Mouse (Mus musculus): Measurements from ENCODE around the gene N4bp2. TPM values are rescaled to one million over a fixed set of nuclear protein-coding genes. Genes with fewer than 3 reads are reported as not detected.

N4bp2 gene
- total RNA-seq, 1 experiment: 23.6 TPM

GRCm38 (mm10) chr5:65863349-65863749 lies 100.0 kb downstream of the N4bp2 start:
- no peaks in the 10 kb centered on the region for H3K36me3 ChIP-seq (ENCODE audit: control insufficient read depth, insufficient read depth, low read length, poor library complexity, severe bottlenecking)
- H3K4me3 ChIP-seq (ENCODE audit: insufficient read depth in 1 of 2, low read depth in 1 of 2, low read length in 2 of 2, poor library complexity in 1 of 2, severe bottlenecking in 1 of 2): no peak overlapping the region
- H3K9me3 ChIP-seq (ENCODE audit: control insufficient read depth, insufficient read depth, low read depth, low read length): no peaks in the 10 kb centered on the region
- no peaks in the 10 kb centered on the region; a peak in 1 of 4 replicates for H3K4me1 ChIP-seq (ENCODE audit: control insufficient read depth in 2 of 2, insufficient read depth in 2 of 2, low read length in 2 of 2, poor library complexity in 1 of 2)
- no peak for TF ChIP-seq ZNF384 (IDR thresholded peaks at IDR 0.05; ENCODE audit: low read depth, low read length)
- TF ChIP-seq HCFC1 (IDR thresholded peaks at IDR 0.05; ENCODE audit: borderline replicate concordance, insufficient read depth, low read length): no peak
- TF ChIP-seq MAFK (IDR thresholded peaks at IDR 0.05; ENCODE audit: insufficient read depth, low read depth, low read length): no peak
- no peak for TF ChIP-seq CHD2 (IDR thresholded peaks at IDR 0.05; ENCODE audit: low read depth, low read length)
- TF ChIP-seq ZC3H11A (IDR thresholded peaks at IDR 0.05; ENCODE audit: borderline replicate concordance, low read depth, low read length): no peak
- in situ Hi-C loops (cut with MboI; ENCODE audit: low sequenced_read_pairs in 2 of 2, unreplicated experiment in 2 of 2): no loop called here
- no peak overlapping the region for H3K9ac ChIP-seq (ENCODE audit: insufficient read depth, low read depth, low read length, poor library complexity, severe bottlenecking)
- no peak overlapping the region for H3K27ac ChIP-seq (ENCODE audit: insufficient read depth, low read depth, low read length, poor library complexity, severe bottlenecking)
- no peak for DNase-seq (ENCODE audit: low read depth, low spot score)

GRCm38 (mm10) chr5:65864486-65864885 lies 101.2 kb downstream of the N4bp2 start:
- Histone ChIP-seq H3K4me3 (ENCODE audit: insufficient read depth in 1 of 2, low read depth in 1 of 2, low read length in 2 of 2, poor library complexity in 1 of 2, severe bottlenecking in 1 of 2) (no peak overlapping the region), H3K9ac (ENCODE audit: insufficient read depth, low read depth, low read length, poor library complexity, severe bottlenecking) (no peak overlapping the region), H3K9me3 (ENCODE audit: control insufficient read depth, insufficient read depth, low read depth, low read length) (no peaks in the 10 kb centered on the region), H3K36me3 (ENCODE audit: control insufficient read depth, insufficient read depth, low read length, poor library complexity, severe bottlenecking) (no peaks in the 10 kb centered on the region), H3K27ac (ENCODE audit: insufficient read depth, low read depth, low read length, poor library complexity, severe bottlenecking) (no peak overlapping the region), H3K4me1 (ENCODE audit: control insufficient read depth in 2 of 2, insufficient read depth in 2 of 2, low read length in 2 of 2, poor library complexity in 1 of 2) (no peaks in the 10 kb centered on the region; a peak in 1 of 4 replicates)
- TF ChIP-seq MAFK (IDR thresholded peaks at IDR 0.05; ENCODE audit: insufficient read depth, low read depth, low read length) (no peak), CHD2 (IDR thresholded peaks at IDR 0.05; ENCODE audit: low read depth, low read length) (no peak)
- in situ Hi-C loops (cut with MboI; ENCODE audit: low sequenced_read_pairs in 2 of 2, unreplicated experiment in 2 of 2): no loop called here
- DNase-seq (ENCODE audit: low read depth, low spot score): no peak

- H3K27ac ChIP-seq (ENCODE audit: insufficient read depth, low read depth, low read length, poor library complexity, severe bottlenecking): no peak overlapping the region
- DNase-seq (ENCODE audit: low read depth, low spot score): no peak
- no peaks in the 10 kb centered on the region for H3K9me3 ChIP-seq (ENCODE audit: control insufficient read depth, insufficient read depth, low read depth, low read length)
- no peak for TF ChIP-seq MAFK (IDR thresholded peaks at IDR 0.05; ENCODE audit: insufficient read depth, low read depth, low read length)
- no peak for TF ChIP-seq ZC3H11A (IDR thresholded peaks at IDR 0.05; ENCODE audit: borderline replicate concordance, low read depth, low read length)
- TF ChIP-seq HCFC1 (IDR thresholded peaks at IDR 0.05; ENCODE audit: borderline replicate concordance, insufficient read depth, low read length): no peak
- TF ChIP-seq ZNF384 (IDR thresholded peaks at IDR 0.05; ENCODE audit: low read depth, low read length): no peak
- no peak for TF ChIP-seq CHD2 (IDR thresholded peaks at IDR 0.05; ENCODE audit: low read depth, low read length)
- no peaks in the 10 kb centered on the region for H3K36me3 ChIP-seq (ENCODE audit: control insufficient read depth, insufficient read depth, low read length, poor library complexity, severe bottlenecking)
- H3K9ac ChIP-seq (ENCODE audit: insufficient read depth, low read depth, low read length, poor library complexity, severe bottlenecking): no peak overlapping the region
- no peak overlapping the region for H3K4me3 ChIP-seq (ENCODE audit: insufficient read depth in 1 of 2, low read depth in 1 of 2, low read length in 2 of 2, poor library complexity in 1 of 2, severe bottlenecking in 1 of 2)
- in situ Hi-C loops (cut with MboI; ENCODE audit: low sequenced_read_pairs in 2 of 2, unreplicated experiment in 2 of 2): no loop called here
- no peaks in the 10 kb centered on the region; a peak in 1 of 4 replicates for H3K4me1 ChIP-seq (ENCODE audit: control insufficient read depth in 2 of 2, insufficient read depth in 2 of 2, low read length in 2 of 2, poor library complexity in 1 of 2)
Measured at GRCm38 (mm10) chr5:65864946-65865345, 101.6 kb downstream of the N4bp2 start.

- no peak overlapping the region for H3K27ac ChIP-seq (ENCODE audit: insufficient read depth, low read depth, low read length, poor library complexity, severe bottlenecking)
- in situ Hi-C loops (cut with MboI; ENCODE audit: low sequenced_read_pairs in 2 of 2, unreplicated experiment in 2 of 2): no loop called here
- DNase-seq (ENCODE audit: low read depth, low spot score): no peak
- TF ChIP-seq ZC3H11A (IDR thresholded peaks at IDR 0.05; ENCODE audit: borderline replicate concordance, low read depth, low read length) (no peak), HCFC1 (IDR thresholded peaks at IDR 0.05; ENCODE audit: borderline replicate concordance, insufficient read depth, low read length) (no peak)
- no peak overlapping the region for H3K9ac ChIP-seq (ENCODE audit: insufficient read depth, low read depth, low read length, poor library complexity, severe bottlenecking)
- H3K36me3 ChIP-seq (ENCODE audit: control insufficient read depth, insufficient read depth, low read length, poor library complexity, severe bottlenecking): no peaks in the 10 kb centered on the region
- peaks cover 0 to 4% of the 10 kb centered on the region in 2 experiments; a peak in 1 of 4 replicates for H3K4me1 ChIP-seq (ENCODE audit: control insufficient read depth in 2 of 2, insufficient read depth in 2 of 2, low read length in 2 of 2, poor library complexity in 1 of 2)
- H3K9me3 ChIP-seq (ENCODE audit: control insufficient read depth, insufficient read depth, low read depth, low read length): no peaks in the 10 kb centered on the region
- H3K4me3 ChIP-seq (ENCODE audit: insufficient read depth in 1 of 2, low read depth in 1 of 2, low read length in 2 of 2, poor library complexity in 1 of 2, severe bottlenecking in 1 of 2): no peak overlapping the region
Measured at GRCm38 (mm10) chr5:65866591-65866990, 103.3 kb downstream of the N4bp2 start.

- in situ Hi-C loops (cut with MboI; ENCODE audit: low sequenced_read_pairs in 2 of 2, unreplicated experiment in 2 of 2): no loop called here
- DNase-seq (ENCODE audit: low read depth, low spot score): no peak
- Histone ChIP-seq H3K27ac (ENCODE audit: insufficient read depth, low read depth, low read length, poor library complexity, severe bottlenecking) (no peak overlapping the region), H3K9ac (ENCODE audit: insufficient read depth, low read depth, low read length, poor library complexity, severe bottlenecking) (no peak overlapping the region), H3K4me3 (ENCODE audit: insufficient read depth in 1 of 2, low read depth in 1 of 2, low read length in 2 of 2, poor library complexity in 1 of 2, severe bottlenecking in 1 of 2) (no peak overlapping the region), H3K9me3 (ENCODE audit: control insufficient read depth, insufficient read depth, low read depth, low read length) (no peaks in the 10 kb centered on the region), H3K36me3 (ENCODE audit: control insufficient read depth, insufficient read depth, low read length, poor library complexity, severe bottlenecking) (no peaks in the 10 kb centered on the region), H3K4me1 (ENCODE audit: control insufficient read depth in 2 of 2, insufficient read depth in 2 of 2, low read length in 2 of 2, poor library complexity in 1 of 2) (peaks cover 0 to 6% of the 10 kb centered on the region in 2 experiments; a peak in 1 of 4 replicates)
- TF ChIP-seq ZNF384 (IDR thresholded peaks at IDR 0.05; ENCODE audit: low read depth, low read length) (no peak), ZC3H11A (IDR thresholded peaks at IDR 0.05; ENCODE audit: borderline replicate concordance, low read depth, low read length) (no peak), HCFC1 (IDR thresholded peaks at IDR 0.05; ENCODE audit: borderline replicate concordance, insufficient read depth, low read length) (no peak), CHD2 (IDR thresholded peaks at IDR 0.05; ENCODE audit: low read depth, low read length) (no peak), MAFK (IDR thresholded peaks at IDR 0.05; ENCODE audit: insufficient read depth, low read depth, low read length) (no peak)
Measured at GRCm38 (mm10) chr5:65867380-65868116, 104.2 kb downstream of the N4bp2 start.
